Mouse (Mus musculus): ENCODE measurements around the gene Gusb.

The Gusb gene

GRCm38 (mm10) chr5:129974866-129975311 lies 28.0 kb downstream of the Gusb start:
- no peak for DNase-seq (ENCODE audit: low spot score in 2 of 2)

- no peak for DNase-seq (ENCODE audit: low spot score in 2 of 2)
Observed at GRCm38 (mm10) chr5:129974354-129974753, 28.5 kb downstream of the Gusb start.

- DNase-seq (ENCODE audit: low spot score in 2 of 2), result peak in 1 of 2 experiments; percentile 44
Observed at GRCm38 (mm10) chr5:129971491-129971890, 31.4 kb downstream of the Gusb start.

- DNase-seq (ENCODE audit: low spot score in 2 of 2), result no peak
Observed at GRCm38 (mm10) chr5:129968417-129968816, 34.4 kb downstream of the Gusb start.

GRCm38 (mm10) chr5:129966448-129966847 lies 36.4 kb downstream of the Gusb start:
- DNase-seq (ENCODE audit: low spot score in 2 of 2), result no peak

- no peak for DNase-seq (ENCODE audit: low spot score in 2 of 2)
Observed at GRCm38 (mm10) chr5:129963224-129963623, 39.6 kb downstream of the Gusb start.

- DNase-seq (ENCODE audit: low spot score in 2 of 2), result no peak
Observed at GRCm38 (mm10) chr5:129955792-129956191, 47.1 kb downstream of the Gusb start.

- DNase-seq (ENCODE audit: low spot score in 2 of 2), result peak in 1 of 2 experiments; percentile 10
Observed at GRCm38 (mm10) chr5:129954473-129955254, 48.2 kb downstream of the Gusb start.

- DNase-seq (ENCODE audit: low spot score in 2 of 2), result no peak
Observed at GRCm38 (mm10) chr5:129952143-129952542, 50.7 kb downstream of the Gusb start.

- DNase-seq (ENCODE audit: low spot score in 2 of 2), result no peak
Observed at GRCm38 (mm10) chr5:129947528-129948033, 55.3 kb downstream of the Gusb start.

- DNase-seq (ENCODE audit: low spot score in 2 of 2), result no peak
Observed at GRCm38 (mm10) chr5:129943402-129943801, 59.4 kb downstream of the Gusb start.

- DNase-seq (ENCODE audit: low spot score in 2 of 2), result peak; percentile 26 to 44
Observed at GRCm38 (mm10) chr5:129942073-129942939, 60.5 kb downstream of the Gusb start.

GRCm38 (mm10) chr5:129941495-129942045 lies 61.3 kb downstream of the Gusb start, which contains the start of gene Vkorc1l1:
Vkorc1l1 (plus strand) TSS chr5:129941970.
- DNase-seq (ENCODE audit: low spot score in 2 of 2), result peak; percentile 96 to 97

GRCm38 (mm10) chr5:129940736-129941494 lies 61.9 kb downstream of the Gusb start:
- DNase-seq (ENCODE audit: low spot score in 2 of 2), result no peak

GRCm38 (mm10) chr5:129940281-129940680 lies 62.6 kb downstream of the Gusb start:
- no peak for DNase-seq (ENCODE audit: low spot score in 2 of 2)

All from heart, adult 9 months (tissue).